Mouse (Mus musculus): Measurements from ENCODE around the gene F2r. TPM values are rescaled to one million over a fixed set of nuclear protein-coding genes. Genes with fewer than 3 reads are reported as not detected.

The F2r gene
- total RNA-seq, 1 experiment from 2014 or later: 39.1 TPM

DNA sequence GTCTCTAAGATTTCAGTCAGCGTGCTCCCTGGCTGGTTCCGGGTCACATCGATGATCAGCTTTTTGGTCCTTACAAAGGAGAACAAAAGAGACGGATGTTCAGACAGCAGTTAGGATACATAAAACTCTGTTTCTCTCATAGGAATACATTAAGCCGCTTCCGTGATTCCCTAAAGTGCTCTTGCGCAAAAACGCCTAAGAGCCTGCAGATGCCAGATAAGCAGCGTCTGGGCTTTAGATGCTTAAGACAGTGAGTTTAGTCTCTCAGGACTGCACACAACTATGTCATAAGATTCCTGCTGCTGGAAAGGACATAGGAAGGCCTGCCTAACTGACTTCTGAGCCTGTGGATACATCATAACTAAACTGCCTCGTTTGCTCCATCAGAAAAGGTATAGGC, 19.4 kb upstream of the F2r start:
- no peak for ATAC-seq (replicated peaks in 1 of 2; ENCODE audit: insufficient read depth in 1 of 2, low FRiP score in 2 of 2, low TSS enrichment in 1 of 2, low read depth in 1 of 2, poor library complexity in 2 of 2, severe bottlenecking in 2 of 2)

DNA sequence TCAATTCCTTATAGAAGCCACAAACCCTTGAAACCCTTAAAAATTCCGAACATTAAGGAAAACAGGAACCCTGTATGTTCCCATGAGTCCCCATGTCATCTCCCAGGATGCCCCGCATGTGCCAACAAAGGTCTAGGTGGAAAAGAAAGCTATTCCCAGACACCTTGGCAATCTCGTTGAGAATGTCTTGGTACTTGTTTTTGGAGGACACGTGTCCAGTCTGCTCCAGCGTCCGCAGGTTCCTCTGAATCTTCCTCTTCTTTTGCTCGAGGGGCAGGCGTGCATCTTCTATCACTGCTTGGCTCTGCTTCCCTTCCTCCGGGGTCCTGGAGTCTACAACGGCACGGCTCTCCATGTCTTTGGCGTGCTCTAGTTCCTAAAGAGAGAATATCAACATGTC, 17.0 kb upstream of the F2r start:
- no peak for ATAC-seq (replicated peaks in 1 of 2; ENCODE audit: insufficient read depth in 1 of 2, low FRiP score in 2 of 2, low TSS enrichment in 1 of 2, low read depth in 1 of 2, poor library complexity in 2 of 2, severe bottlenecking in 2 of 2)

DNA sequence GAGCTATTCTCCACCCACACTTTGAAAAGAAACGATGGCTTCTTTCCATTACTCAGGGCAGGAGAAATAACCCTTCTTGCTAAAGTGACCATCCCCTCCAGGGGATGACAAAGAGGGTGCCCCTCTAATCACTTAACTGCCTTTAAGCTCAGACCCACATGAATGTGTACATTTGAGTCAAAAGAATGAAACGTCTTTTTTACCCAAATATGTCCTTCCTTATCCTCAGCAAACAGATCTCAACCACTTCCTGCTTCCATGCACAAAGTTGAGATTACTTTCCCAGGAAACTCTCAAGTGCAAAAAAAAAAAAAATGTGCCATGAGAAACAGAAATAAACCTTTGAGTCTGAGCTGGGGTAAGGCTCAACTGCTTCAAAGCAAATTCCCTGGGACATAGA, 16.2 kb upstream of the F2r start:
- 0 out of 4 replicates have a peak, but pooled peaks of 1 of the 2 experiments have one; percentile 7 for ATAC-seq (replicated peaks in 1 of 2; ENCODE audit: insufficient read depth in 1 of 2, low FRiP score in 2 of 2, low TSS enrichment in 1 of 2, low read depth in 1 of 2, poor library complexity in 2 of 2, severe bottlenecking in 2 of 2)

DNA sequence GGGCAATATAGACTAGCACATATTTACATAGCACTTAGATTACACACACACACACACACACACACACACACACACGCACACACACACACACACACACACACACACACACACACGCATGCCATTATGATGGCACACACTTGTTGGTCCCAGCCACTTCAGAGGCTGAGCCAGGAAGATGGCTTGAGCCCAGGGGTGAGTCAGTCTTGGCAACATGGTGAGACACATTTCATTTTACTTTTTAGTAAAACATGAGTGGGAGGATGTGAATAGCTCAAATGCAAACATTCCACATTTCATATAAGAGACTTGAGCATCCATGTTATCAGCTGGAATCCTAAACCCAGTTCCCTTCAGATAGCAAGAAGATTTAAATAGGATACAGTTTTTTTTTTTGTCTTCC, 15.1 kb upstream of the F2r start:
- ATAC-seq (replicated peaks in 1 of 2; ENCODE audit: insufficient read depth in 1 of 2, low FRiP score in 2 of 2, low TSS enrichment in 1 of 2, low read depth in 1 of 2, poor library complexity in 2 of 2, severe bottlenecking in 2 of 2): no peak

DNA sequence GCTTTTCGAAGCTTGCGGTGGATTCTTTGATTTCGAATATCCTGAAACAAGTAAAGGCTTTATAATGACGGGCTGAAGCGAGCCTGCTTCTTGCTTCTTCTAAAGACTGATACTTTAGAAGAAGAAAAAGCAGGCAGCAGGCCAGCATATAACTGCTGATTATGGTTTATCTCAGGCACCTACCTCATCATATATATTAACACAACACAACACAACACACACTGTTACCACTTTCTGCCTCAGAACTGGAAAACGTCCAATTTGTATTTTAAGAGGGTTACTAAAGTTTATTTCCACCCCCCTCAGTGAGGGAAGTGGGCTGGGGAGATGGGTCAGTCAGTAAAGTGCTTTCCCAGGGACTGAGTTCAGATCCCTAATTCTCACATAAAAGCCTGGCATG, 13.9 kb upstream of the F2r start:
- no peak for ATAC-seq (replicated peaks in 1 of 2; ENCODE audit: insufficient read depth in 1 of 2, low FRiP score in 2 of 2, low TSS enrichment in 1 of 2, low read depth in 1 of 2, poor library complexity in 2 of 2, severe bottlenecking in 2 of 2)

DNA sequence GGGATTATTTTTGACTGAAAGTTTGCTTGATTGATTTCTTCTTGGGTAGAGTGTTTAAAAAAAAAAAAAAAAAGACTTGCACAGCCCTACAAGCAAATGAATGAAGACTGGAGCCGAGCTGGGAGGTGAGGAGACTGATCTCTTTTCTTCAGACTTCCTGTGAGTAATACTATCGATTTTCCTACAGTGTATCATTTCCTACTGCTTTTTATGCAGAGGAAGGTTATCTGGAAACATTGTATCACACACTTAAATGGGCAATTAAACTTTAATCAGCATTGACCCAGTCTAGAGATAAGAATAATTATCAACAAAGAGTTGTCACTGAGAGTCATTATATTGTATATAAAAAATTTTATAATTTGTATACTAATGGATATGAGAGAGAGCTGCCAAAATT, 12.5 kb upstream of the F2r start:
- no peak for ATAC-seq (replicated peaks in 1 of 2; ENCODE audit: insufficient read depth in 1 of 2, low FRiP score in 2 of 2, low TSS enrichment in 1 of 2, low read depth in 1 of 2, poor library complexity in 2 of 2, severe bottlenecking in 2 of 2)

DNA sequence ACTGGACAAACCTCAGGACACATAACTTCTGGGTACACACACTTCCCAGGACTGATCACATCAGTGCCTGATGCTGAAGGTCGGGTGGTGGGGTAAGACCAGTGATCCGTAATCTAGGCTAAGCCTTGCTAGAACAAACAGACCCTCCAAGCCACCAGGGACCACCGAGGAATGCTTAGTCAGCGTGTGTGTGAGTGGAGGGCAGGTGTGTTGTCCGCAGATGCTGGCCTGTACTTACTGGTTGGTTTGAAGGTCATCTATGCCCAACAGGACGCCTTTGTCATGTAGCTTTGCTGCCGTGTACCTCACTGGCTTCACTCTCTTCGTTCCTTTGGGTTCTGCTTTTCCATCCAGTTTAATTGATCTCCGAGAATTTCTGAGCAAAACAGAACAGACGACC, 11.5 kb upstream of the F2r start:
- no peak for ATAC-seq (replicated peaks in 1 of 2; ENCODE audit: insufficient read depth in 1 of 2, low FRiP score in 2 of 2, low TSS enrichment in 1 of 2, low read depth in 1 of 2, poor library complexity in 2 of 2, severe bottlenecking in 2 of 2)

DNA sequence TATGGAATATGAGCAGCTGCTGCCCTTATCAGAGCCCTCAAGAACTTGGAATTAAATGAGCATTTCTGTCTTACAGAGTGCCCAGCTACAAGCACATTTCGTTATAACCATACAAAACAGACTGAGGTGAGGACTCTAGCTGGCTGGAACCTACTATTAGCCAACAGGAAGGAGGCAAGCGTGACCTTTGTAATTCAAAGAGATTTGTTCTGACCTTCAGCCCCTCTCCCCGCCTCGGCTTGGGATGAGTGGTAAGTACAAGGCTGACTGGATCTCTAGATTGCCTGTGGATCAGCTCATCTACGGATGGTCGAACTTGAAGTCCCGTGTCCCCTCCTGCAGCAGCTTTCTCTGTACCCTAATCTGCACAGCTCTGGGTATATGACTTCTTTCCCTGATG, 8.4 kb upstream of the F2r start:
- no peak for ATAC-seq (replicated peaks in 1 of 2; ENCODE audit: insufficient read depth in 1 of 2, low FRiP score in 2 of 2, low TSS enrichment in 1 of 2, low read depth in 1 of 2, poor library complexity in 2 of 2, severe bottlenecking in 2 of 2)

DNA sequence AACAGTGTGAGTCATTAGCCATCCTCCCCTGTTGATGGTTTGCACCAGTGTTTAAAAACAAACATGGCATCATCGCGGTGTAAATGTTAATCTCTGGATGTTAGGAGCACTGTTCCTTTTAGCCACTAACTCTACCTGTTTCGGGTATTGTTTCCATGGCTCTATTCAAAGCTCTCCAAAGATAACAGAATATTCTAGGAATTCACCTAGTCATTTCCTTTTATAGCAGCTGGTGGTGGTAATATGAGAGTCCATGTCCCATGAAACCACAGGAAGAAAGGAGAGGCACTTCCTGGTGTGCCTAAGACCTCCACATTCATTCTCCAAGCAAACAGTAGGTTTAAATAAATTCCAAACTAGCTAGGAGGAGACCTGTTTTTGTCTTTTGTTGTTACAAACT, 4.8 kb upstream of the F2r start:
- no peak for ATAC-seq (replicated peaks in 1 of 2; ENCODE audit: insufficient read depth in 1 of 2, low FRiP score in 2 of 2, low TSS enrichment in 1 of 2, low read depth in 1 of 2, poor library complexity in 2 of 2, severe bottlenecking in 2 of 2)

DNA sequence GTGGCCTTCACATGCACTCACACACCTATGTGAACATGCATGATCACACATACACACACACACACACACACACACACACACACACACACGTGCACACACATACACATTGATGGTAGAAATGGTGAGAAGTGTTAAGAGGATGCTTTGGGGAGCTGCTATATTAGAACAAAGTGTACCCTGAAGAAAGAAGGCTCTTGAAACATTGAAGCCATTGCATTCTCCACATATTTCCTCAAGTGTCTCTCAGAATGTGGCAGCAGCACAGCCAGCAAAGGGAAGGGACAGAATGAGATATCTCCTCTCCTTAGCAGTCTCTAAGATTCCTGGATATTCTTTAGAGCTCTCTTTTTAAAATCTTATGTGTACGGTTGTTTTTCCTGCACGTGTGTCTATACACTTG, 3.3 kb upstream of the F2r start:
- ATAC-seq (replicated peaks in 1 of 2; ENCODE audit: insufficient read depth in 1 of 2, low FRiP score in 2 of 2, low TSS enrichment in 1 of 2, low read depth in 1 of 2, poor library complexity in 2 of 2, severe bottlenecking in 2 of 2): no peak

DNA sequence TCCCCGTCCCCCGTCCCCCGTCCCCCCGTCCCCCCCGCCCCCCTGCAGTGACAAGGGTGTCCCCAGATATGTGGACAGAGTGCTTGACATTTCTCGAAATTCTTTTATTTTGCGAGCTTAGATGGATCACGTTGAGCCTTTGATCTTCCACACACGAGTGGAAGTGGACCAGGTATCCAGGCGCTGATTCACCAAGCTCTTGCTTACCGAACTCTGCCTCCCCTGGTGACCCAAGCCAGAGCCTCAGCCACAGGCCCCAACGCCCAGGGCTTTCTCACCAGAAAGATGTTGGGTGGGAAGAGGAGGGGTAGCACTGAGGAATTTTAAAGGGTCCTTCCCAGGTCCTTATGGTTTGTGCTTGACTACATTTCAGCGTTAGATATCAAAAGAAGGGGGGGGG, 572 bp upstream of the F2r start:
- ATAC-seq (replicated peaks in 1 of 2; ENCODE audit: insufficient read depth in 1 of 2, low FRiP score in 2 of 2, low TSS enrichment in 1 of 2, low read depth in 1 of 2, poor library complexity in 2 of 2, severe bottlenecking in 2 of 2): no peak

DNA sequence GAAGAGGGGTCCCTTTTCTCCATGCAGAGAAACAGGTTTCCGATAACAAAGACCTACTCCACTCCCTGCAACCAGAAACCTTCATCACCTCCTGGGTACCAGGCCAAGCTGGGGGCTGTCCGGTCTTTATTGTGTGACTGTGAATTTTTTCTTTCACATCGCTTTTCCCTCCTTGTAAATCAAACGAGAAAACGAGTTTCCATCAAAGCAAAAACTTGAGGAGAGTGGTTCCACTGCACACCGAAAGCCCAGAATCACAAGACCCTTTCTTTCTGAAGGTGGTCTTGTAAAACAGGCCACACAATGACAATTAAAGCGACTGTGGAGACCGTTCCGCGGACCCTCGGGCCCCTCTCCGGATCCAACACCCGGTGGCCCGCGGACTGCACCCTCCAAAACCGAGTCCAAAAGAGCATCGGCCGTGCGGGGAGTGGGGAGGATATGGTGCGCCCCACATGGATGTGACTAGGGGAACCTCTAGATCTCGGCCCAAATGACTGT, 566 bp downstream of the F2r start:
- ATAC-seq (replicated peaks in 1 of 2; ENCODE audit: insufficient read depth in 1 of 2, low FRiP score in 2 of 2, low TSS enrichment in 1 of 2, low read depth in 1 of 2, poor library complexity in 2 of 2, severe bottlenecking in 2 of 2): no peak

DNA sequence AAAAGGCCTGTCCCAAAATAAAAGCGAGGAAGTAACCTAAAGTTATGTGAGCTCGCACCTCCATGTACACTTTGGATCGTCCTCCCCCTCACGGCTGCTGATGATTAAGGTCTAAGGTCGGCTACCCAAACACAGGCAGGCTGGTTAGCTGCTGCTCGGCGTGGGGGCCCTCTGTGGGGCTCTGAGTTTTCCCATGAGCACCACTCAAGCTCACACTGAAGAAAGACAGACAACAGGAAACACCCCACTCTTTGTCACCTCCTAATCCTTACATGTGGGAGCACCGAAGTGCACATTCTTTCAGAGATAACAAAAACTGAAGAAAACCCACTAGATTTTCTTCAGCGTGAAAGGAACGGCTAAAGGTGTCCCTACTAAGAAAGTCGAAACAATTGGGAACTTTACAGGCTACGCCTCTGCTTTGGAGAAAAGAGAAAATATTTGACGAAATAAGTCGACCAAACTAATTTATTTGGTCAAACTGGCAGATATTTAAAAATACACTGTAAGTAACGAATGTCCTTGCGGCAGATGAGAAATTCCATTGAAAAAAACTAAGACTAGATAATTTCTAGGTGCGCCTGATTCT, 1.1 kb downstream of the F2r start:
- no peak for ATAC-seq (replicated peaks in 1 of 2; ENCODE audit: insufficient read depth in 1 of 2, low FRiP score in 2 of 2, low TSS enrichment in 1 of 2, low read depth in 1 of 2, poor library complexity in 2 of 2, severe bottlenecking in 2 of 2)

DNA sequence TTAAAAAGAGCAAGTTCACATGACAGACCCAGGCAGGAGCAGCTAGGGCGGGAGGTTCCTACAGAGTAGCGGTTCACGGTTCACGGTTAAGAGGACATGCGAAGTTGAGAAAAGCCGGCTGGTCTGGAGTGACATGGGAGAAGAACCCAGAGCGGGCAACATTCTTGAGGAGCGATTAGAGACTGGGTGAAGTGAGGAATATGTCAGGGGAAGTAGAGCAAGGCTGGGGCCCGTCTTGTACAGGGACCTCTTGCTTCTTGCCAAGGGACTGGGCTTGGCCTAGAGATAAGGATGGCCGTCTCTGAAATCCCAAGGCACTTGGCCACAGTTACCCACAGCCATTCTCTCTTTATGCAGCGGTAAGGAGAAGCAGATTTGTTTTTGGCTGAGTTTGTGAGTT, 1.8 kb downstream of the F2r start:
- ATAC-seq (replicated peaks in 1 of 2; ENCODE audit: insufficient read depth in 1 of 2, low FRiP score in 2 of 2, low TSS enrichment in 1 of 2, low read depth in 1 of 2, poor library complexity in 2 of 2, severe bottlenecking in 2 of 2): no peak

DNA sequence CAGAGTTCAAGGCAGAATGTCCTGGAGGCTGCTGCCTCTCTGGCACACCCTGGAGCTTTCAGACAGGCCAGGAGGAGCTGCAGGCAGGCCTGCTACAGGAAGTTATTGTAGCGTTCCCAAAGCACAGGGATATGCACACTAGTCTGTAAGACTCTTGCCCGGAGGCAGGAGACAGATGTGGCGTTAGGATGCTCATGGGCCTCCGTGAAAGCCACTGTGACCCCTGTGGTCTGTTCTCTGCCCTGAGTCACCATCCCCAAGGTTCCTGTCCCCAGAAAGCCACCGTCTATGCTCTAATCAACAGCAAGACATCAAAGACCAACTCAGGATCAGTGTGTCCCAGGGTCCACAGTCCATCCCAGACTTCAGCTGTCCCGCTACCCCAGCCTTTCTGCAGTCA, 3.5 kb downstream of the F2r start:
- no peak for ATAC-seq (replicated peaks in 1 of 2; ENCODE audit: insufficient read depth in 1 of 2, low FRiP score in 2 of 2, low TSS enrichment in 1 of 2, low read depth in 1 of 2, poor library complexity in 2 of 2, severe bottlenecking in 2 of 2)

DNA sequence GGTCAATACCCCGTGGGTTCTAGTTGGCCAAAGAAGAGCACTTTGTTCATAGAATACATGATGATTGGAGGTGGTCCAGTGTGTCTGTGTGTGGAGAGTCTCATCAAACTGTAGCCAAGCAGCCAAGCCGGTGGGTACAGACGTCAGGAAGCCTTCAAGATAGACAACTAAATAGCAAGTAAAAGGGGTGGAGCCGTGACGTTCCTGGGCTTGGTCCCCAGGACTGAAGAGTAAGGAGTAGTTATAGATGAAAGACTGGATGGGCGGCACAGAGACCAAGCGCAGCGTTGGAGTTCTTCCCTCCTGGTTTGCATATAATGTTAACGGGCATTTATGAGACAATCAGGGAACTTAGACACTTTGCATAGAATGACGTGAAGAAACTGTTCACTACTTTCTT, 6.0 kb downstream of the F2r start:
- no peak for ATAC-seq (replicated peaks in 1 of 2; ENCODE audit: insufficient read depth in 1 of 2, low FRiP score in 2 of 2, low TSS enrichment in 1 of 2, low read depth in 1 of 2, poor library complexity in 2 of 2, severe bottlenecking in 2 of 2)

DNA sequence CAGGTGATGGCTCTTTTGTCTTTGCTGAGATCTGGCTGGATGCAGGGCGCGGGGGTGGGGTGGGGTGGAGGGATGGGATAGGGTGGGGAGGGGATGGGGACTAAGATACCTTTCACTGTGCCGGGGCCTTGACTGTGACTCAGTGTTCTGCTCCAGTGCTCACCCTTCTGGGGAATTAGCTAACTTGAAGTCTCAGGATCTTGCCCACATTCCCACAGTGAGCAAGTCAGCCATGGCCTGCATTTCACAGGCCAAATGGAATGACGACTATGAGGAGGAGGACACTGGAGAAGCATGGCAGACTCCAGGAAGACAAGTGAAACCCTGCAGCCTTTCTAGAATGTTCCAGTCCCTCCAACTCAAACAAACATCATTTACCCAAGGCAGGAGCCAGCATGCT, 6.5 kb downstream of the F2r start:
- ATAC-seq (replicated peaks in 1 of 2; ENCODE audit: insufficient read depth in 1 of 2, low FRiP score in 2 of 2, low TSS enrichment in 1 of 2, low read depth in 1 of 2, poor library complexity in 2 of 2, severe bottlenecking in 2 of 2): no peak

DNA sequence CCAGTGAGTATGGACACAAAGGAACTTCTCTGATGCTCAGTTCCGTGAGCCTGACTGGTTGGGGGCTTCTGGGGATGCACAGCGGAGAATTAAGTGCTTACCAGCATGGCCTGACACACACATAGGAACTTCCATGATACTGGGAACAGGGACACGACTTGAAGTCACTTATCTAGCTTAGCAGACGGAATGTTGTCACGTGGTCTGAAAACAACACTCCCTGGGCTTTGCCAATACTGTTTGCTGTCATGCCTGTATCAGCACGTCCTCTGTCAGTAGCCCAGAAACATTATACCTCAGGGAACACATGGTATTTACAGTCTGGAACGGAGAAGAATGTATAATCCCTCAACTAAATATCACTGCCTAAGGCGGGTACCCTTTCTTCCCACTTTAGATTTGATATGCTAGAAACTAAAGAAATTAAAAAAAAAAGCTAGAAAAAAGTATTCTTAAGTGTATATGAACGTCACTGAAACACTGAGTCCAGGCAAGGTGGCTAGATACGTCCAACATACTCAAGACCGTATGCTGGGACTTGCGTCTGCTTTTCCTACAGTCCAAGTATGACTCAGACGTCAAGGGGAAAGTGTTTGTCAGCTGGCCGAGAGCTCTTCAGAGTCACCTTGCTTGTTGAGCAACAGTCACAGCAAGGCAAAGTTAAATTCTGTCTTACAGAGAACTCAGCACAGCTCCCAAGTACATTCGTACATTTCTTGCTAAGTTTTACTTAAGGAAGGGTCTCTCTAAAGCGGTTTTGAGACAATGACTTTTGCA, 7.3 kb downstream of the F2r start:
- no peak for ATAC-seq (replicated peaks in 1 of 2; ENCODE audit: insufficient read depth in 1 of 2, low FRiP score in 2 of 2, low TSS enrichment in 1 of 2, low read depth in 1 of 2, poor library complexity in 2 of 2, severe bottlenecking in 2 of 2)

DNA sequence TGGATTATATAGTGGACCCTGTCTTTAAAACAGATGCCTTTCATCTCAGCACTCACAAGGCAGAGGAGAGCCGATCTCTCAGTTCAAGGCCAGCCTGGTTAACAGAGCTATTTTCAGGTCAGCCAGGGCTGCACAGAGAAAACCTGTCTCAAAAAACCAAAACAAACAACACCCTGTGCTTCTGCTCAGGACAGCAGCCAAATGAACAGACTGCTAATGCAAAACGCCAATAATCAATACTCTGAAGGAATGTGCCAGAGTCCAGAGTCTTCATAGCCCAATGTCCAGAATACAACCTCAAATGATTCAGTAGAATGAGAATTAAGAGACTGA, 9.2 kb downstream of the F2r start:
- ATAC-seq (replicated peaks in 1 of 2; ENCODE audit: insufficient read depth in 1 of 2, low FRiP score in 2 of 2, low TSS enrichment in 1 of 2, low read depth in 1 of 2, poor library complexity in 2 of 2, severe bottlenecking in 2 of 2): no peak
